Mouse (Mus musculus): ENCODE data around the gene Bahcc1.

Bahcc1 gene

GRCm38 (mm10) chr11:120232230-120233097 is at the start of gene Bahcc1:
Gene Bahcc1, plus strand, starts transcription at chr11:120232947.
- in situ Hi-C loops (cut with MboI; ENCODE audit: low pct_unique_long_range_greater_than_20kb in 1 of 2, low sequenced_read_pairs in 2 of 2, unreplicated experiment in 1 of 2), result loop anchor here in 1 of 2 experiments (25.0 kb wide), 1 partner anchor 430 kb away; the partner anchor contains the start of genes Aspscr1 and Notum

DNA sequence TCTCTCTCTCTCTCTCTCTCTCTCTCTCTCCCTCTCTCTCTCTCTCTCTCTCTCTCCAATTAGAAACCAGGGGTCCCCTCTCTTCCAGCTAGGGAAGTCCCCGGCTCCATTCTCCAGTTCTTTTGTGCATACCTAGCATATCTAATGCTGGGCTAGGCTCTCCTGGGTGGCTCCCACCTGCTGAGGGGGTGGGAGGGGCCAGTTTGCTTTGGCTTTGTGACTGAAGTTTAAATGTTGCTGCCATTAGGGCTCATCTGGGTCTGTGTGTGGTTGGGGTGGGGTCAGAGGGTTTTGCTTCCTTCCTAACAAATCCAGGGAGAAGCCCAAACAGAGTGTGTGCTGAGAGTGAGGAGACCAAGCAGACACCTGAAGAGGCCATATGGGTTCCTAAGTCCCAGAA is 49.6 kb upstream of the Bahcc1 start:
- in situ Hi-C loops (cut with MboI; ENCODE audit: low pct_unique_long_range_greater_than_20kb in 1 of 2, low sequenced_read_pairs in 2 of 2, unreplicated experiment in 1 of 2), result no loop called here

GRCm38 (mm10) chr11:120183708-120184107 is 49.0 kb upstream of the Bahcc1 start:
- in situ Hi-C loops (cut with MboI; ENCODE audit: low pct_unique_long_range_greater_than_20kb in 1 of 2, low sequenced_read_pairs in 2 of 2, unreplicated experiment in 1 of 2), result no loop called here

DNA sequence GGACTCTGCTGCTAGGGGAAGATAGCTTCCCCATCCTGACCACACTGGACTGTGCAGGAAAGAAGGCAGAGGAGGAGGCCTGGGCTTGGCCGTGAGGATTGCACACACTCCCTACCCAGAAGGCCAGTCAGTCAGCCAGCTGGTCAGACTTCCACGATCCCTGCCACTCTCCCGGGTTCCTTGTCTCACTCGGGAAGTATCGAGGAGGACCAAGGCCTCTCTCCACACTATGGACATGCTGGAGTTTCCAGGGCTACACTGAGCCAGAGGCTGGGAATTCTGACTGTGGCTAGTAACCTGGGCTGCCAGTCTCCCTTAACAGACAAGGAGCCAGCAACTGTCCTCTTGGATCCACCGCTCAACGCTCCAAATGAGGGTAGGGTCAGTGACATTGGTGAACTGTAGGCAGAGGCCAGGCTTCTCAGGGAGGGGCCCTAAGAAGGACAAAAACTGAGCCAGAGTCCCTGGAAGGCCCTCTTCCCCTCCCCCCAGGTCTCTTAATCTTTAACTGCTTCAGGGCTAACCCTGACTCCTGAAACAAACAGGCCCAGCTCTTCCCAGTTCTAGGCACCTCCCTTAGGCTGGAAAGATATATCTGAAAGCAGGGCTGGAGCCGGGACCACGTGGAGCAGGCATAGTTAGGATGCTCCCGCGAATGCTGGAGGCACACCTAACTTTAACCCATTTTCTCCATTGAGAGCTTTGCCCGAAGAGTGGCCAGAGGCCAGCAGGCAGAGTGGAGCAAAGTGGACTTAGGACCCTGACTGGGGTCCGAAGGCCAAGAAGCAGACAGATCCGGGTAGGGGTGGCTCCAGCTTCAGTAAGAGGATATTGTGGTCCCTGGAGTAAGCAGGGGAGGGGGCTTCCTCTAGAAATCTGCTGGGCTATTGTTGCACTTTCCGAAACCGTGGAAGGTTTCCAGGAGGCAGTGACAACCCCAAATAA is 48.1 kb upstream of the Bahcc1 start:
- in situ Hi-C loops (cut with MboI; ENCODE audit: low pct_unique_long_range_greater_than_20kb in 1 of 2, low sequenced_read_pairs in 2 of 2, unreplicated experiment in 1 of 2), result no loop called here

- in situ Hi-C loops (cut with MboI; ENCODE audit: low pct_unique_long_range_greater_than_20kb in 1 of 2, low sequenced_read_pairs in 2 of 2, unreplicated experiment in 1 of 2), result no loop called here
Observed at GRCm38 (mm10) chr11:120185316-120186141, 47.2 kb upstream of the Bahcc1 start.

- in situ Hi-C loops (cut with MboI; ENCODE audit: low pct_unique_long_range_greater_than_20kb in 1 of 2, low sequenced_read_pairs in 2 of 2, unreplicated experiment in 1 of 2), result no loop called here
Observed at GRCm38 (mm10) chr11:120186145-120186740, 46.5 kb upstream of the Bahcc1 start.

DNA sequence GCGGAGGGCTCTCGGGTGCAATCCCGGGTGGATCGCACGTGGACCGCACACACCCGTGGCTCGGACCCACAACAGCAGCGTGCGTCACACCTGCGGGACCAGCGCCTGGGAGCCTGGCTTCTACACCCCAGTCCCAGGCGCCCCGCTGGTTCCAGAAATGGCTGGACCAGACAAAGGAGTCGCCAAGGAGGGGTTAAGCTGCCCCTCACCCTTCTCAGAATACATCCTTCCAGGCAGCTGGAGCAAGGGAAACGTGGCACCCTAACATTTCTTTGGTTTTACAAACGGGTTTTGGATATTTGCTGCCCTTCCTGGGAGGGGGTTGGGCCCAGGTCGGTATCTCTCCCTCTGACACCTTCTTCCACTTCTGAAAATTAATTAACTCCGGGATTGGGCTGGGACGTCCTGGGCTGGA is 45.9 kb upstream of the Bahcc1 start:
- in situ Hi-C loops (cut with MboI; ENCODE audit: low pct_unique_long_range_greater_than_20kb in 1 of 2, low sequenced_read_pairs in 2 of 2, unreplicated experiment in 1 of 2), result no loop called here

DNA sequence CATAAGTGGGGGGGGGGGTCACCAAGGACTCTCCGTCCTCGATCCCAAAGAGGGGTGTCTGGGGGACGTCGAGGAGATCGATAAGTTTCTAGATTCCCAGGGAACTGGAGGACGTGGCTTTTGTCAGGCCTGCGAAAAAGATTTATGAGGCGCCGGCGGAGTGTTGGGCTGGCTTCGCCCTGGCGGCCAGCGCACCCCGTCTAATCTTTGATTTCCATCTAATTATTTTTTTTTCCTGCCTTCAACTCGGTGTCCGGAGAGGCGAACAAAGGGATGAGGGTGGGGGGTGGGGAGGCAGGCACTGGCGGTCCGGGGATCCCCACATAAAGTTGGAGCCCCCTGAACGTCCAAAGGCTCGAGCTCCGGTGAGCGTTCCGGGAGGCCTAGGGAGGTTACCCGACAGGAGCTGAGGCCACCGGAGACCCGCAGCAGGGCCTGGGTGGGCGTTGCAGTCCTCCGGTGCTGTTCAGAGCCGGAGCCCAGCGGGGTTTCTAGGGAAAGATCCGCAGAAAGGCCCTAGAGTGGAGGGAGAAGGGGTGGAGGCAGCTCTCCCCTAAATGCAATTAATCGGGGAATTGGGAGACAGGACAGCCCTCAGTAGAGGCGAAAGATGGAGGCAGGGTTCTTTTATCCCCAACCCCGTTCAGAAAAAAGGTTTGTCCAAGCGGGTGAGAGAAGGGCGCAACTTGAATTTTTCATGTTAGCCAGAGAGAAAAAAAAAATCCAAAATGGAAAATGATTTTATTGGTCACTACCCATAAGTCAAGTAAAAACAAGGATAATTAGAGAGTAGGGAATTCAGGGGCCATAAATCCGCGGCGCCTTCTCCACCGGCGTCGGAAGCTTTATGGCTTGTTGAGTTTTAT is 45.3 kb upstream of the Bahcc1 start:
- in situ Hi-C loops (cut with MboI; ENCODE audit: low pct_unique_long_range_greater_than_20kb in 1 of 2, low sequenced_read_pairs in 2 of 2, unreplicated experiment in 1 of 2), result no loop called here

DNA sequence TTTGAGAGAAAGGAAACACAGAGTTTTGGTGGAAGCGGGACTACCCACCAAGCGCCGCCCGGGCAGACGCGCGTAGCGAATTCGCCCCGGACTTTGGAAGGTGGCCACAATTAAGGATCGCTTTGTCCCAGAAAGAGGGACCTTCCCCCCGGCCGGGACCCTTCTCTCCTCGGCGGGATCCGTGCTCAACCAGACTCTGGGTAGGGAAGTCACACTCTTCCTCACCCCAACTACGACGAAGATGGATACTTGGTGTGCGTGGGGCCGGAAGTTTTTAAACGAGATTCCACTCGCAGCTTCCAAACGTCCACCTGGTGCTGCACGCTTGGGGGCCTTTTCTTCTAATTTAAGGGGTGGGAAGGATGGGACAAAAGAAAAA is 44.7 kb upstream of the Bahcc1 start:
- in situ Hi-C loops (cut with MboI; ENCODE audit: low pct_unique_long_range_greater_than_20kb in 1 of 2, low sequenced_read_pairs in 2 of 2, unreplicated experiment in 1 of 2), result no loop called here

GRCm38 (mm10) chr11:120188481-120189441 is 44.0 kb upstream of the Bahcc1 start:
- in situ Hi-C loops (cut with MboI; ENCODE audit: low pct_unique_long_range_greater_than_20kb in 1 of 2, low sequenced_read_pairs in 2 of 2, unreplicated experiment in 1 of 2), result no loop called here

DNA sequence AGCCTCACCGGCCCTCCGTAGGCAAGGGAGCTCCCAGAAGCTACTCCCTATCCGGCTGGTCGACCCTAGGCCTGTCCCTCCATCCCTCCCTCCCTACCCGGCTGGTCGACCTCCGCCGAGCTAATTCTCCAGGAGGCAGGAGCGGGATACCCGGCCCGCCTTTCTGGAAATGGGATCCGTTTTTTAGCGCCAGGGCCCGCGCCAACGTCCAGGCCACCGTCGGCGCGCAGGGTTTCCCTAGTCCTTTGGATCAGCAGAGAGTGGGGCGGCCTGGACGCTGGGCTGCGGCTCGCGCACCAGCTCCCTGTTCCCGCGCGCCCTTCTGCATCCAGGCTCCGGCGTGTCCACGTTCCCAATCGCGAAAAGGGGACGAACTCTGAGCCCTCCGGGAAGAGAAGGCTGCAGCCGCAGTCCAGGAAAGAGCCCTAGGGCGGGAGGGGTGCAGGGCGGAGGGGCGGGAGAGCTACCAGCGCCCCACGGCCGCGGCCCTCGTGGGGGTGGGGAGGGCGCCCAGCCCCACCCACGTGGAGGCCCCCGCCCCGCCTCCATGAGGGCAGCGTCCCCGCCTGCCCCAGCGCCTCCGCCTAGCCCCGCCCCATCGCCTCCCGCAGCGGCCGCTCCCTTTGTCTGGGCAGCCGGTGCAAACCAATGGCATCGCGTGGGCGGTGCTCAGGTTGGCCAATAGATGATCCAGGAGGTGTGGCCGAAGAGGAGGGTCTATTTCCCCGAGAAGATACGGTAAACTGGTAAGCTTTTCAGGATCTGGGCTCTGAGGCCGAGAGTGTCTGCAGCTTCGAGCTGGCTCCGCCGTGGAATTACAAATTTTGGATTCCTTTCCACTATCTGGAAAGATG is 43.1 kb upstream of the Bahcc1 start:
- in situ Hi-C loops (cut with MboI; ENCODE audit: low pct_unique_long_range_greater_than_20kb in 1 of 2, low sequenced_read_pairs in 2 of 2, unreplicated experiment in 1 of 2), result no loop called here

- in situ Hi-C loops (cut with MboI; ENCODE audit: low pct_unique_long_range_greater_than_20kb in 1 of 2, low sequenced_read_pairs in 2 of 2, unreplicated experiment in 1 of 2), result no loop called here
Observed at GRCm38 (mm10) chr11:120190526-120191412, 42.0 kb upstream of the Bahcc1 start.

DNA sequence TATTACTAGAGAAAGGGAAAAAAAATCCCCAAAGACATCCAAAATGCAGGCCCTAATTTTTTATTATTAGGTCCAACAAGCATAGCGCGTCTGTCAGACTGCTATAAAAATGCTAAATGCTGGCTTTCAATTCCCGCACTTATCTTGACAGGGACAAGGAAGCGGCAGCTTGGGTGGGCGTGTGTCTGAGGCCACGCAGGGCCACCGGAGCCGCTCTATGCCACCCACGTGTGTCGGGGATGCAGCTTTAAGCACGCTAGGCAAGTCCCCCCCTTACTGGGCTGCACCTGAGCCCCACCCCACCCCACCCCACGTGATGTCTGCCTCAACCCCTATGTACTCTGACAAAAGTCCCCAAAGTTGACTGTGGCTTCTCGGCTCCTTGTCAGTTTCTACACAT is 33.9 kb upstream of the Bahcc1 start:
- in situ Hi-C loops (cut with MboI; ENCODE audit: low pct_unique_long_range_greater_than_20kb in 1 of 2, low sequenced_read_pairs in 2 of 2, unreplicated experiment in 1 of 2), result no loop called here

GRCm38 (mm10) chr11:120199766-120200165 is 33.0 kb upstream of the Bahcc1 start:
- in situ Hi-C loops (cut with MboI; ENCODE audit: low pct_unique_long_range_greater_than_20kb in 1 of 2, low sequenced_read_pairs in 2 of 2, unreplicated experiment in 1 of 2), result no loop called here

GRCm38 (mm10) chr11:120200621-120201020 is 32.1 kb upstream of the Bahcc1 start:
- in situ Hi-C loops (cut with MboI; ENCODE audit: low pct_unique_long_range_greater_than_20kb in 1 of 2, low sequenced_read_pairs in 2 of 2, unreplicated experiment in 1 of 2), result no loop called here

Measured in mouse embryonic stem cell (cell line).